Mouse (Mus musculus) liver, postnatal 0 days (tissue): ENCODE measurements around the gene Znrf2.

Experiments
- CTCF ChIP-seq: sonication (generic); IDR thresholded peaks from 2 replicates; pipeline ENCODE4 v1.5.1; 2016; ENCODE audit warnings: antibody characterized with exemption, low read depth
- EP300 ChIP-seq: IDR thresholded peaks from 2 replicates; pipeline ENCODE4 v1.6.1; 2016; ENCODE audit warnings: antibody characterized with exemption, low read depth, mild to moderate bottlenecking

DNA sequence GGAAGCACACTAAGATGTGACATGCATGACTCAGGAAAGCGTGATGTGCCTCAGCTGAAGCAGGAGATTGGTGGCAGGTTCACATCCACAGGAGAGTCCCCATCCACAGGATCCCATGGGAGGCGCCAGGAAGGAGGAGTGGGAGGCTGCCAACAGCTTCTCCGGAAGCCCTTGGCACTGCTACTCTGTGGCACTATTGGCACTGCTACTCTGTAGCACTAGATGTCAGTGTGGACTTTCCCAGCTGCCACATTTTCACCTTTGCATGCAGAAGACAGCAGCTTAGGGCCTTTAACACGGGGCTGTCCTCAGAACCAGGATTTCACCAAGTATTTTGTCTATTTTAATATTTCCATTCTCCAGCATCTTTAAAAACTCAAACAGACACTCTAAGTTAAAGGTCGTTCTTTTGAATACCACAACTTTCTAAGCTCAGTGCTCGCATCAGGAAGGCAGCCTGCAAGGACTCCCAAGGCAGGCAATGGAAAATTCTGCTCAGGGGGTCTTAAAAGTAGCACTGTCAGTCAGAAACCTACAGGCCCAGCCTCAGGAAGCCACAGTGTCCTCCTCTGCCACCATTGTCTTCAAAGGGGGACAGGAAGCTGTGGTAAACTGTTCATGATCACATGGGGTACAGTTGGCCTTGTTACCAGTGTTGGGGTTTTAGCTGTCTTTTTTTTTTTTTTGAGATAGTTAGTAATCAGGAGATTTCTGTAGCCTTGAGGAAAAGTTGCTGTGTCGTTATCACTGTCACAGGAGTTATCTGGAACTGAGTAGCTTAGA, 7.0 kb upstream of the Znrf2 start:
- TF ChIP-seq CTCF (peak; percentile 57), EP300 (no peak)
